Mouse (Mus musculus) lung, postnatal 0 days (tissue): Measurements from ENCODE around the gene Mdga1. TPM values are rescaled to one million over a fixed set of nuclear protein-coding genes. Genes with fewer than 3 reads are reported as not detected.

ENCODE experiments used
- ATAC-seq: fragments of 200-750 bp; cut with Nextera tagmentation; 2 replicates; pipeline ENCODE4 v1.8.0; 2017; ENCODE audit warnings: moderate library complexity
- DNase-seq: peaks from one replicate; pipeline ENCODE4 v3.0.0-alpha.2; 2016; ENCODE audit warnings: low spot score
- H3K27ac ChIP-seq: fragments of 300-500 bp; sonication (generic); 2 replicates; pipeline ENCODE4 v1.5.1; 2014; ENCODE audit warnings: antibody characterized with exemption, mild to moderate bottlenecking, low read length, mixed read lengths
- H3K27me3 ChIP-seq: fragments of 300-500 bp; sonication (generic); replicated peaks from 2 replicates; pipeline ENCODE4 v1.6.1; 2014; ENCODE audit warnings: low read length, mixed read lengths; ENCODE audit not compliant: insufficient read depth
- H3K36me3 ChIP-seq: fragments of 300-500 bp; sonication (generic); 2 replicates; pipeline ENCODE4 v1.6.1; 2014; ENCODE audit warnings: low read length, mixed read lengths; ENCODE audit not compliant: insufficient read depth
- H3K4me1 ChIP-seq: fragments of 300-500 bp; sonication (generic); 2 replicates; pipeline ENCODE4 v1.6.1; 2014; ENCODE audit warnings: antibody characterized with exemption, low read depth, low read length, mixed read lengths; ENCODE audit not compliant: insufficient read depth
- H3K4me2 ChIP-seq: fragments of 300-500 bp; sonication (generic); replicated peaks from 2 replicates; pipeline ENCODE4 v1.6.1; 2014; ENCODE audit warnings: low read depth, mild to moderate bottlenecking, low read length, moderate library complexity, mixed read lengths
- H3K4me3 ChIP-seq: fragments of 300-500 bp; sonication (generic); 2 replicates; pipeline ENCODE4 v1.5.1; 2014; ENCODE audit warnings: low read depth, low read length
- H3K9ac ChIP-seq: fragments of 300-500 bp; sonication (generic); replicated peaks from 2 replicates; pipeline ENCODE4 v1.6.1; 2014; ENCODE audit warnings: low read depth, mild to moderate bottlenecking
- H3K9me3 ChIP-seq: fragments of 300-500 bp; sonication (generic); 2 replicates; pipeline ENCODE4 v1.6.1; 2016; ENCODE audit warnings: low read length, mixed read lengths
- CTCF ChIP-seq: IDR thresholded peaks from 2 replicates; pipeline ENCODE4 v1.5.1; 2016; ENCODE audit warnings: antibody characterized with exemption, mild to moderate bottlenecking
- EP300 ChIP-seq: IDR thresholded peaks from 2 replicates; pipeline ENCODE4 v1.6.1; 2016; ENCODE audit warnings: antibody characterized with exemption, mild to moderate bottlenecking, control low read depth
- WGBS: fragments of 180-500 bp; shearing (Covaris S2); extraction: QIAGEN DNeasy Blood & Tissue Kit; methylation state at CpG from one replicate; pipeline ENCODE4 v1.1.7; 2014; 5-methylcytosine and 5-hydroxymethylcytosine counted together
- polyA plus RNA-seq: library from polyadenylated mRNA; unstranded; fragments of >200 nt; fragmentation: Nextera tagmentation; extraction: Ambion mirVana; gene quantifications from 2 replicates; pipeline ENCODE4 v1.2.1, GENCODE M21; 2015

Gene Mdga1
- polyA plus RNA-seq, 1 experiment from 2014 or later: 3.2 TPM

DNA sequence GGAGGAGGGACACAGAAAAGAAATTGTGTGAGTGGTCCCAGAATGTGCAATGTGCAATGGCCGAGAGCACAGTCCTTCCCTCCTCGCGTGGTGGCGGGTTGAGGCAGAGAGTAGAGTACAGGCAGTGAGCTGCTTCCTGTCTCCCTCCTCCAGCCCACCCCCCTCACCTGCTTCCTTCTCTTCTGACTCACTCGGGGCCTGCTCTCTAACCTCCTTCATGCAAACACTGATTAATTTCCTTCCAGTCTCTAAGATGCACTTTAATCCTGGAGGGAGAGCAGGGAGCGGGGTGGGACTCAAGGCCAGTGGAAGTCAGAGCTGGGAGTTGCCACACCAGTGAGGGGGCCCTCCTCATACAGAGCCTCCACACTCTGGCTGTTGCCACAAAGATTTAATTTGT lies 18.8 kb downstream of the Mdga1 start:
- H3K4me3 ChIP-seq: no peak overlapping the region
- H3K27ac ChIP-seq: no peak overlapping the region
- no peak for TF ChIP-seq CTCF
- no peak for TF ChIP-seq EP300
- H3K27me3 ChIP-seq: no peaks in the 10 kb centered on the region
- no peak overlapping the region for H3K9ac ChIP-seq
- H3K4me1 ChIP-seq: no peaks in the 10 kb centered on the region
- no peaks in the 10 kb centered on the region for H3K36me3 ChIP-seq
- peak; percentile 65 for DNase-seq
- H3K9me3 ChIP-seq: no peaks in the 10 kb centered on the region
- H3K4me2 ChIP-seq: no peak overlapping the region
- WGBS: 11% methylated on average over 6 of the region's 6 CpGs
- ATAC-seq: peak; percentile 70

DNA sequence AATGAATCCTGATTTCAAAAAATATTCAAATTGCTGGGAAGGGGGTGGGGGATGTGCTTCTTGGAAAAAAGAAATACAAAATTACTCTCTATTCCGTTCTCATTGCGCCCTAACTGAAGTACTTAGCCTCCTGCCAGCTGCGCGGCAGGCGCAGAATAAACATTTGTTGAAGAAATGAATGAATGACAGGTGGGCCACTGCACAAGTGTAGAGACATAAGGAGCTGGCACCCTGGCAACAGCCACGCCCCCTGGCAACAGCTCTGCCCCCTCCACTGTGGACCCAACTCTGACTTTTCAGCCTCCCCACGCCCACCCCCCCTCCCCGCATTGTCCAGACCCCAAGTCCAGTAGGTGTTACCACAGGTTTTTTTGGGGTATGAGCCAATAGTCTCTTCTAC lies 19.3 kb downstream of the Mdga1 start:
- ATAC-seq (peak; percentile 68), DNase-seq (peak; percentile 12)
- 54% methylated on average over 8 of the region's 8 CpGs for WGBS
- H3K9me3 ChIP-seq: no peaks in the 10 kb centered on the region
- no peak overlapping the region for H3K4me3 ChIP-seq
- no peaks in the 10 kb centered on the region for H3K4me1 ChIP-seq
- no peaks in the 10 kb centered on the region for H3K36me3 ChIP-seq
- TF ChIP-seq CTCF (no peak), EP300 (no peak)
- H3K9ac ChIP-seq: no peak overlapping the region
- no peak overlapping the region for H3K4me2 ChIP-seq
- no peaks in the 10 kb centered on the region for H3K27me3 ChIP-seq
- H3K27ac ChIP-seq: no peak overlapping the region

GRCm38 (mm10) chr17:29947271-29947714 lies 22.6 kb downstream of the Mdga1 start:
- H3K4me2 ChIP-seq: no peak overlapping the region
- no peak for ATAC-seq
- H3K36me3 ChIP-seq: no peaks in the 10 kb centered on the region
- no peaks in the 10 kb centered on the region for H3K9me3 ChIP-seq
- H3K4me1 ChIP-seq: no peaks in the 10 kb centered on the region
- no peak for TF ChIP-seq CTCF
- TF ChIP-seq EP300: no peak
- no peaks in the 10 kb centered on the region for H3K27me3 ChIP-seq
- H3K4me3 ChIP-seq: no peak overlapping the region
- whole genome bisulfite sequencing: 53% methylated on average over 5 of the region's 5 CpGs
- no peak overlapping the region for H3K9ac ChIP-seq
- DNase-seq: no peak
- no peak overlapping the region for H3K27ac ChIP-seq

GRCm38 (mm10) chr17:29944376-29944775 lies 25.5 kb downstream of the Mdga1 start:
- Histone ChIP-seq H3K4me1 (no peaks in the 10 kb centered on the region), H3K9ac (no peak overlapping the region), H3K36me3 (no peaks in the 10 kb centered on the region), H3K9me3 (no peaks in the 10 kb centered on the region), H3K4me3 (no peak overlapping the region), H3K4me2 (no peak overlapping the region), H3K27ac (no peak overlapping the region), H3K27me3 (no peaks in the 10 kb centered on the region)
- DNase-seq (peak; percentile 8), ATAC-seq (no peak)
- 51% methylated on average over 11 of the region's 11 CpGs for WGBS
- TF ChIP-seq EP300 (no peak), CTCF (no peak)

- Histone ChIP-seq H3K36me3 (no peaks in the 10 kb centered on the region), H3K4me1 (no peaks in the 10 kb centered on the region), H3K4me3 (no peak overlapping the region), H3K9ac (no peak overlapping the region), H3K9me3 (no peaks in the 10 kb centered on the region), H3K27me3 (no peaks in the 10 kb centered on the region), H3K27ac (no peak overlapping the region), H3K4me2 (no peak overlapping the region)
- TF ChIP-seq EP300 (no peak), CTCF (no peak)
- WGBS: 80% methylated on average over 5 of the region's 5 CpGs
- DNase-seq (no peak), ATAC-seq (no peak)
Observed at GRCm38 (mm10) chr17:29939011-29939410, 30.9 kb downstream of the Mdga1 start.

DNA sequence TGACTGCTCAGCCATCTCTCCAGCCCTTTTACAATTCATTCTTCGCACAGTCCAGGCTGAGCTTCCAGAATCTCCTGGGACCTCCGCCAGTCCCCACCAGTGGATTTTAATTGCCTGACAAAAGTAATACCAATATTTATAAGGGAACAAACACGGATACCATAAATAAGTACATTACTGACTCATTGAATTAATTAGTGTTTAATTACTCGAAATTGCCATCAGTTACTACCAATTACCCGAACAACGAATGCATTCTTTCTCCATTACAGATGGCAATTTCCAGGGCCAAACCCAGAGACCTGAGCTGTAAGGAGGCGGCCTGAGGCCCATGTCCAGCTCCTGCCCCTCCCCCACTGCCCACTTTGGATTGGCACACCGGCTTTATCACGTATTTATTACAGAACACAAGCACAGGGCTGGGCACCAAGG lies 32.5 kb downstream of the Mdga1 start:
- DNase-seq: no peak
- ATAC-seq: no peak
- no peak for TF ChIP-seq EP300
- no peak for TF ChIP-seq CTCF
- Histone ChIP-seq H3K4me2 (no peak overlapping the region), H3K4me1 (no peaks in the 10 kb centered on the region), H3K4me3 (no peak overlapping the region), H3K27me3 (no peaks in the 10 kb centered on the region), H3K9ac (no peak overlapping the region), H3K36me3 (no peaks in the 10 kb centered on the region), H3K9me3 (no peaks in the 10 kb centered on the region), H3K27ac (no peak overlapping the region)
- 89% methylated on average over 9 of the region's 9 CpGs for WGBS

DNA sequence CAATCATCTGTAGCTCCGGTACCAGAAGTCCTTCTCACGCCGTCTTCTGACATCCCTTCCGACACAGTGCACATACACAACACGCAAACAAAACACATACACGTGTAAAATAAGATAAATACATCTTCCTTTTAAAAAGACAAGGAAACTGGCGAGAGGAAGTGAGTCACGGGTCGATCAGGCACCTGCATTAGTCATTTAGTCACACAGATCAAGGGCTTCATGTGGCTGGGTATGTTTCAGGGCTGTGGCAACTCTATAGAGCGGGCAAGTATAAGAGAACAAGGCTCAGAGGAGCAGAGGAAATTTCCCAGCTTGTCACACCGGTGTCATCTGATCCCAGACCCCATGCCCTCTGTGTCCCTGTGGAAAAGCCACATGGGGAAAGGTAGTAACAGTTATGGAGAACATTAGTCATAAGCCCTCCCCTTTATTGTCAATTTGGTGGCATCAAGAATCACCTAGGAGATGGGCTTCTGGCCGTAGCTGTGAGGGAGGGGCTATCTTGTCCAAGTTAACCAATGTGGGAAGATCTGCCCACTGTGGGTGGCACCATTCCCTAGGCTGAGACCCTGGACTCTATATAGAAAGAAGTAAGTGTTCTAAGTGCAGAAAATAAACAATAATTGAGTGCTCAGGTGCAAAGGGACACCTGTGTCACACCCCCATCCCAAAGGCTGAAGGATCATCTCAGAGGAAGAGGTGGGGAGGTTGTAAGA lies 35.6 kb downstream of the Mdga1 start:
- no peak overlapping the region for H3K27ac ChIP-seq
- TF ChIP-seq CTCF (no peak), EP300 (no peak)
- no peak overlapping the region for H3K4me3 ChIP-seq
- no peak for DNase-seq
- no peak overlapping the region for H3K9ac ChIP-seq
- ATAC-seq: no peak
- WGBS: 75% methylated on average over 12 of the region's 12 CpGs
- H3K27me3 ChIP-seq: no peaks in the 10 kb centered on the region
- no peaks in the 10 kb centered on the region for H3K4me1 ChIP-seq
- no peaks in the 10 kb centered on the region for H3K36me3 ChIP-seq
- H3K4me2 ChIP-seq: no peak overlapping the region
- H3K9me3 ChIP-seq: no peaks in the 10 kb centered on the region
